Mouse (Mus musculus): ENCODE results near the gene Selenoo.

The Selenoo gene

DNA sequence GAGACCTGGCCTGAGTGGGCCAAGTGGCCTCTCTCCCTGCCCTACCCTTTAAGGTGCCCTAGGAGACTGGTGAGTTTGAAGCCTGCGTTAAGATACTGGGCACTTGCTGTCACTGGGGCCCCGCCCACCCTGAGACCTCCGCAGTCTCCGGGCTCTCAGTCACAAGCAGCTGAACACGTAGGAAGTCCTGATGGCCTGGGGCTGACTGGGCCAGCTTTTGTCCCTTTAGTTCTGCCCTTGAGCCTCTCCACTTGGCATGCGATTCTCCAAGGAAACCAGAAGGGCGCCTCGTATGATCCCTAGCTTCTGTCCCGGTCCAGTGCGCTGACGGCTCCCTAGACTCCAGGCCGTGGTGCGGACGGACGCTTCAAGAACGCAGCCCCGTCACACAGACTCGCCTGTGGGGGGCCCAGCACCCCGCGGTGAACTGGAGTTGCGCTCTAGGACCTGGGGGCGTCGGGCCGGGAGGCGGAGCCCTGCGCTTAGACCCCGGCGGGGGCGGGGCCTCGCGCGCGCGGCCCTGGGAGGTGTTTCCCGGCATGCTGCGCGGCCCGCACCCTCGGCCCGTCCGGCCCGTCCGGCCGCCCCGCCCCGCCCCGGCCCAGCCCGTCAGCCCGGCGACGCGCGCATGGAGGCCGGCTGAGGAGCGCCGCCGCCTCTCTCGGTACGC, 13.3 kb upstream of the Selenoo start:
- in situ Hi-C loops (cut with MboI, MseI), result no loop called here

- in situ Hi-C loops (cut with MboI, MseI), result no loop called here
Observed at GRCm38 (mm10) chr15:89076156-89076731, 12.6 kb upstream of the Selenoo start.

GRCm38 (mm10) chr15:89078208-89078836, 10.6 kb upstream of the Selenoo start:
- in situ Hi-C loops (cut with MboI, MseI), result no loop called here

DNA sequence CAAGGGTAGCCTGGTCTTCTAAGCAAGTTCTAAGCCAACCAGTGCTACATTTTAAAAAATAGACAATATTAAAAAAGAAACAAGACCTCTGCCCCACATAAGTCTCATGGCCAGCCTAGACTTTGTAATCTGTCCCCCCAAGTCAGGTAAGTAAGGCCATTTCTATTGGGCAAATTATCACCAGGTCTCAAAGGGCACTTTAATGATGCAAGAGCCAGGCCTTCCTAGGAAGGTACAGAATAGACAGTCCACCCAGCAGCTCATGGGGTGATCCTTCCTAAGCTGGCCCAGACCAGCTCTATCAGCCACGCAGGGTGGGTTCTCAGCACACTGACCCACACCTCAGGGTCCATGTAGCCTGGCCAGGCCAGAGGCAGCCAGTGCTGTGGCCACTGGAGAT, 5.0 kb upstream of the Selenoo start:
- in situ Hi-C loops (cut with MboI, MseI), result no loop called here

- in situ Hi-C loops (cut with MboI, MseI), result no loop called here
Observed at GRCm38 (mm10) chr15:89084826-89085225, 4.1 kb upstream of the Selenoo start.

- in situ Hi-C loops (cut with MboI, MseI), result no loop called here
Observed at GRCm38 (mm10) chr15:89089248-89090051, 566 bp downstream of the Selenoo start.

DNA sequence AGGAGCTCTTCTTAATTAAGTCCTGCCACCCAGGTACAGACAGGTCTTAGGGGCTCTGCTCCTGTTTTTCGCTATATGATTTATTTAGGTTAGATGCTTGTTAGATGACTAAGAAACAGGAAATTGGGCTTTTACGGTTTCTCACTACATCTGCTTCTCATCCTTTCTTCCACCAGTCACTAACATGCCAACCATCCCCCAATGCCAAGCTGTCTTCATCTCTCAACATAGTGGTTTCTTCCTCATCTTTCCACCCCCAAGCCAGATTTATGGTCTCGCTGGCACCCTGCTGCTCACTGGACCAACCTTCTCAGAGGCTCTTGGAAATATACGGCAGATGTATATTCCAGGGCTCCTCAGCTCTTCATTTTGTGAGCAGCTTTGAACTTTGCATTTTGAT, 1.8 kb downstream of the Selenoo start:
- in situ Hi-C loops (cut with MboI, MseI), result no loop called here

- in situ Hi-C loops (cut with MboI, MseI), result no loop called here
Observed at GRCm38 (mm10) chr15:89092181-89092580, 3.3 kb downstream of the Selenoo start.

DNA sequence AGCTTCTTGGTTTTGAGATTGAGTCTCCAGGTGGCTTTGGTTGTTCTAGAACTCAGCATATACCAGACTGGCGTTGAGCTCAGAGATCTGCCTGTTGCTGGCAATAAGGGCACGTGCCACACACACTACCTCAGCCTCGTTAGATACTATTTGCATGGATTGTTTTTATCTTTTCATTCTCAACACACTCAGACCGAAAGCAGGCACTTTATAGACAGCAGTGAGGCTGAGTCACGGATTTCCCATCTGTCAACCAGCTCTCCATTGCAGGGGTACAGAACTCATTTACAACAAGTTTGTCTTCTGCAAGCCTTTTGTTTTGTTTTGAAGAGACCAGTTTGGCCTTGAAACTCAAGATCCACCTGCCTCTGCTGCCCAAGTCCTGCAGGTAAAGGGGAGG, 8.6 kb downstream of the Selenoo start:
- in situ Hi-C loops (cut with MboI, MseI), result no loop called here

DNA sequence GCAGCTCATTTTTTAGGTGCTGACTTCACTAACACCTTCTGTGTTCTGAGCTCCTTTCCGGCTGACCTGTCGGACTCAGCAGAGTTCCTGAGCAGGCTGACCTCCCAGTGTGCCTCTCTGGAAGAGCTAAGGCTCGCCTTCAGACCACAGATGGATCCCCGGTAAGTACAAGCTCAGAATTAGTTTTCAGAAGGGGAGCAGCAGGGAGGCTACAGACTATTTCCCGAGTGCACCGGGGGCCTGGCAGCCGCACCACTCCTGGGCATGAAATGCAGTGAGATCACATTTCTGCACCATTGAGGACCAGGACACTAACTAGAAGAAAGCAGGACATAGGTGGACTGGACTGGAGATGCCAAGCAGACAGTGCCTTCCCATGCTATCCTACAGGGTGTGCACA, 9.7 kb downstream of the Selenoo start:
- in situ Hi-C loops (cut with MboI, MseI), result no loop called here

- in situ Hi-C loops (cut with MboI, MseI), result no loop called here
Observed at GRCm38 (mm10) chr15:89100823-89101222, 11.9 kb downstream of the Selenoo start.

DNA sequence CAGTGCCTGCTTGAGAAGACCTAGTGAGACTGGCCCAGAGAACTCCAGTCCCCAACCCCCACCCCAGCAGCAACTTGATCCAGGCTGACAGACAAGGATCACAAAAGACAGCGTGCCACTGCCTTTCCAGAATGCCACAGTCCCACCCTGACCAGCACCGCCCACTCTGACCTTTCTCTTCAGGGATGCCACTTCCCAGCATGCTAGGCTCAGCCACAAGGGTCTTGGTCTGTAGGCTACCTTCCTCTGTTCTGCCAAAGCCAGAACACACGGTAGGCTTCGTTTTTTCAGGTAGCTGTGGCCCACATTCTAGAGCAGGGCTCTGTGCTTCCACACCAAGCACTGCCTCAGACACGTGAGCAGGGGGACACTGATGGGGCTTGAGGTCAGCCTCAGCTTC, 13.8 kb downstream of the Selenoo start:
- in situ Hi-C loops (cut with MboI, MseI), result no loop called here

- in situ Hi-C loops (cut with MboI, MseI), result no loop called here
Observed at GRCm38 (mm10) chr15:89103921-89104320, 15.0 kb downstream of the Selenoo start.

GRCm38 (mm10) chr15:89104425-89104824, 15.5 kb downstream of the Selenoo start:
- in situ Hi-C loops (cut with MboI, MseI), result no loop called here

DNA sequence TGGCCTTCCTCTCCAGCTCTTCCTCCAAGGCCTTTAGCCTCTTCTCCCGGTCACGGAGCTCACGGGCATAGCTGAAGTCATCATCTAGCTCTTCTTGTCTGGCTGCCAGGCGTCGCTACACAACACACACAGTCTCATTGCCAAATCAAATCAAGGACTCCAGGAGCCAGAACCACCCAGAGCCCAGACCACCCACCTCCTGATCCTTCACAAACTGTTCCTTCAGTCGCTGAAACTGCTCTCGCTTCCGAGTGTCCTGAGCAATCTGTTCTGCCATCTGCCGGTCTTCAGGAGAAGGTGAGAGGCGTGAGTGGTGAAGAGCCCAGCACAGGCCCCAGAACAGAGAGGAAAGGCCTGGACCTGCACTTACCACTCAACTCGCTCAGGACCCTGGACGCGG, 17.2 kb downstream of the Selenoo start:
- in situ Hi-C loops (cut with MboI, MseI), result no loop called here

DNA sequence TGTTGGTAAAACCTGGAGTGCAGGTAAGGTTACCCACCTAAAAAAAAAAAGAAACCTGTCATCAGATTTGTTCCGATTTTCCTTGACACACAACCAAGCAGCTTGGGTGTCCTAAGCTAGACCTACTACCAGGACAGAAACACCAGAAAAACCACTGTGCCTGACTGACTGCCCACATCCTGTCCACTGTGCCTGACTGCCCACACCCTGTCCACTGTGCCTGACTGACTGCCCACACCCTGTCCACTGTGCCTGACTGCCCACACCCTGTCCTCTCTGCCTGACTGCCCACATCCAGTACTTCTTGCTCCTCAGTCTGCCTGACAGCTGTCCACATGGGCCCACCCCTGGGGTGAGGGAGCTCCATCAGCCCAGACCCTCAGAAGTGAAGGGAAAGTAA, 18.1 kb downstream of the Selenoo start:
- in situ Hi-C loops (cut with MboI, MseI), result no loop called here

- in situ Hi-C loops (cut with MboI, MseI), result no loop called here
Observed at GRCm38 (mm10) chr15:89110147-89110546, 21.3 kb downstream of the Selenoo start.

GRCm38 (mm10) chr15:89118007-89118406, 29.1 kb downstream of the Selenoo start:
- in situ Hi-C loops (cut with MboI, MseI), result no loop called here

DNA sequence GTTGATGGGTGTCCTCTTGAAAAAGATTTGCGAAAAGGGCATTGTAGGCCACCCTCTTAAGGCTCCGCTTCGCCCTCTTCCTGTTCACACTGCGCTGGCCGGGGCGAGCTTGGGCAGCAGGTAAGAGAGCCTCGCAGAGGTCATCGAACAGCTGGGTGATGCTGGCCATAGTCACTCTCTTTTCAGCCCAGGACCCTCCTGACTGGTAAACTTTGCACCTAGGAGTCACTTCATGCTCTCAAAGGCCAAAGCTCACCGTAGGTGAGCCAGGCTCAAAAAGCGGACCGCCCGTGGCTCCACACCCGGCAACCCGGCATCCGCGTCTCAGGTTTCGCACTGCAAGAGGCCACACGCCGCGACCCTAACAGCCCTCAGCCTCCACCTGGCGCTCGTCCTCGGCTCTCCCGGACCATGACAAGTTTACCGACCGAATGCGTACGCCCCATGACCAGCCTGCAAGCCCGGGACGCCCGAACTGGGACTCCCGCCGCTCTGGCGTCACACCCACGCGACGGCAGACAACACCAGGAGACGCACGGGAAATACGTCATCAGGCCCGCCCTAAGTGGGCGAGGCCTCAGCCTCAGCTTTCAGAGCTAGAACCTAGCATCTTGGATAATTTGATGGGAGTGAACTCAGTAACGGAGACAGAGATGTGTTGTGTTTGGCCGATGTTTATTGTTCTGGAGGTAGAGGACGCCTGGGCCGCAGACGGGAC, 33.9 kb downstream of the Selenoo start, which contains the start of gene Tubgcp6:
TSS of gene Tubgcp6 (minus strand) at position 464 of the 718 bp plus-strand sequence.
- in situ Hi-C loops (cut with MboI, MseI), result no loop called here

GRCm38 (mm10) chr15:89123595-89123994, 34.7 kb downstream of the Selenoo start:
- in situ Hi-C loops (cut with MboI, MseI), result no loop called here

DNA sequence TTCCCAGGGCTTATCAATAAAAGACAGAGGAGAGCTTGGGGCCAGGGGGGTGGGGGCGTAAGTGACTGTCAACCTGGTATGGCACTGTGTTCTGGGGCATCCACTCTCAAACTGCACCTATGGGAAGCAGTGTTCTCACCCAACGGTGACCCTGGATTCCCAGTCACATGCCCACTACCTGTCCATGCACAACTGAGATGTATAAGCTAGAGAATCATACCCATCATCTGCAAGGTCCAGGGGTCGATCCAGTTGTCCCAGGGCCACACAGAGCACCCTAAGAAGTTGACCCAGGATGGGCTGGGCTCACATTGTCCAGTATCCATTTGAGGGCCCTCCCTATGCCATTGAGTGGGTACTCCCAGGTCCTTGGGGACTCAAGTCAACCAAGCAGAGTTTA, 35.4 kb downstream of the Selenoo start:
- in situ Hi-C loops (cut with MboI, MseI), result no loop called here

DNA sequence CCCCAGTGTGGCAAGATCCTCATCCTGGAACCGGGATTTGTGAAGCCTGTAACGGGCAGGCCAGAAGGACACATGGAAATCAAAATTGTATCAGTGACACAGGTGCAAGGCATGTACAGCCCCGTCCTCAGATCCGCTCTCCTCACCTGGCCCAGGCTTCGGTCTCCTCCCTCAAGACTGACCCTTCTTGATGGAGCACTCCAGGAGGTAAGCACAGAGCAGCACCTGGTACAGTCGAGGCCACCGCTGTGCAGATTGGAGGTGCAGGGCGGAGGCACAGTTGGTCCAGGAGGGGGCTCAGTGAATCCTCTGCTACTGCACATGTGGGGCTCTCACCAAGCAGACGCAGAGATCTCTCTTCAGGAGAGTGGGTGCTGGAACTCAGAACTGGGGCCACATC, 36.5 kb downstream of the Selenoo start:
- in situ Hi-C loops (cut with MboI, MseI), result no loop called here

Measured in T-helper 1 cell (primary cell).